Mouse (Mus musculus): ENCODE measurements around the gene Glis1. TPM values are rescaled to one million over a fixed set of nuclear protein-coding genes. Genes with fewer than 3 reads are reported as not detected.
A peak's percentile ranks its signal among the peaks of the same experiment; 100 is the strongest.

Glis1 gene
- polyA plus RNA-seq, 1 experiment = 0.46 TPM

GRCm38 (mm10) chr4:107602787-107603186, 168.4 kb downstream of the Glis1 start:
- DNase-seq = peak; percentile 30 to 32
- no peaks in the 10 kb centered on the region for H3K4me1 ChIP-seq (ENCODE audit: control insufficient read depth, insufficient read depth, low read length)
- TF ChIP-seq CTCF (IDR thresholded peaks at IDR 0.05; ENCODE audit: borderline replicate concordance, insufficient read depth, low read depth, low read length) (peak; percentile 31; the same call in 1 of the 2 replicates), POLR2A (IDR thresholded peaks at IDR 0.05; ENCODE audit: borderline replicate concordance, insufficient read depth, low read length) (no peak)
- H3K27me3 ChIP-seq (ENCODE audit: control insufficient read depth, insufficient read depth, low read length) = no peaks in the 10 kb centered on the region
- no peak overlapping the region for H3K4me3 ChIP-seq (replicated peaks; ENCODE audit: insufficient read depth, low read depth, low read length)
- no peak overlapping the region for H3K27ac ChIP-seq (ENCODE audit: insufficient read depth, low read length)
- 68% methylated on average over 14 of the region's 14 CpGs for WGBS

GRCm38 (mm10) chr4:107603208-107603607, 168.8 kb downstream of the Glis1 start:
- Histone ChIP-seq H3K27ac (ENCODE audit: insufficient read depth, low read length) (no peak overlapping the region), H3K27me3 (ENCODE audit: control insufficient read depth, insufficient read depth, low read length) (no peaks in the 10 kb centered on the region), H3K4me3 (replicated peaks; ENCODE audit: insufficient read depth, low read depth, low read length) (no peak overlapping the region), H3K4me1 (ENCODE audit: control insufficient read depth, insufficient read depth, low read length) (no peaks in the 10 kb centered on the region)
- 43% methylated on average over 7 of the region's 7 CpGs for WGBS
- no peak for DNase-seq
- TF ChIP-seq POLR2A (IDR thresholded peaks at IDR 0.05; ENCODE audit: borderline replicate concordance, insufficient read depth, low read length) (no peak), CTCF (IDR thresholded peaks at IDR 0.05; ENCODE audit: borderline replicate concordance, insufficient read depth, low read depth, low read length) (no peak)

GRCm38 (mm10) chr4:107605964-107606602, 171.7 kb downstream of the Glis1 start:
- Histone ChIP-seq H3K4me3 (replicated peaks; ENCODE audit: insufficient read depth, low read depth, low read length) (no peak overlapping the region), H3K4me1 (ENCODE audit: control insufficient read depth, insufficient read depth, low read length) (no peaks in the 10 kb centered on the region), H3K27ac (ENCODE audit: insufficient read depth, low read length) (no peak overlapping the region), H3K27me3 (ENCODE audit: control insufficient read depth, insufficient read depth, low read length) (no peaks in the 10 kb centered on the region)
- no peak for TF ChIP-seq POLR2A (IDR thresholded peaks at IDR 0.05; ENCODE audit: borderline replicate concordance, insufficient read depth, low read length)
- no peak for TF ChIP-seq CTCF (IDR thresholded peaks at IDR 0.05; ENCODE audit: borderline replicate concordance, insufficient read depth, low read depth, low read length)
- DNase-seq = no peak
- 83% methylated on average over 17 of the region's 17 CpGs for WGBS

- TF ChIP-seq POLR2A (IDR thresholded peaks at IDR 0.05; ENCODE audit: borderline replicate concordance, insufficient read depth, low read length) (no peak), CTCF (IDR thresholded peaks at IDR 0.05; ENCODE audit: borderline replicate concordance, insufficient read depth, low read depth, low read length) (no peak)
- H3K4me1 ChIP-seq (ENCODE audit: control insufficient read depth, insufficient read depth, low read length) = no peaks in the 10 kb centered on the region
- 85% methylated on average over 8 of the region's 8 CpGs for WGBS
- H3K27me3 ChIP-seq (ENCODE audit: control insufficient read depth, insufficient read depth, low read length) = no peaks in the 10 kb centered on the region
- no peak for DNase-seq
- no peak overlapping the region for H3K27ac ChIP-seq (ENCODE audit: insufficient read depth, low read length)
- H3K4me3 ChIP-seq (replicated peaks; ENCODE audit: insufficient read depth, low read depth, low read length) = no peak overlapping the region
Measured at GRCm38 (mm10) chr4:107609775-107610174, 175.4 kb downstream of the Glis1 start.

- 83% methylated on average over 9 of the region's 9 CpGs for WGBS
- Histone ChIP-seq H3K27me3 (ENCODE audit: control insufficient read depth, insufficient read depth, low read length) (no peaks in the 10 kb centered on the region), H3K4me3 (replicated peaks; ENCODE audit: insufficient read depth, low read depth, low read length) (no peak overlapping the region), H3K4me1 (ENCODE audit: control insufficient read depth, insufficient read depth, low read length) (no peaks in the 10 kb centered on the region), H3K27ac (ENCODE audit: insufficient read depth, low read length) (no peak overlapping the region)
- TF ChIP-seq CTCF (IDR thresholded peaks at IDR 0.05; ENCODE audit: borderline replicate concordance, insufficient read depth, low read depth, low read length) (no peak), POLR2A (IDR thresholded peaks at IDR 0.05; ENCODE audit: borderline replicate concordance, insufficient read depth, low read length) (no peak)
- no peak for DNase-seq
Measured at GRCm38 (mm10) chr4:107611888-107612650, 177.7 kb downstream of the Glis1 start.

GRCm38 (mm10) chr4:107617596-107618230, 183.3 kb downstream of the Glis1 start:
- WGBS = 79% methylated on average over 6 of the region's 6 CpGs
- Histone ChIP-seq H3K27me3 (ENCODE audit: control insufficient read depth, insufficient read depth, low read length) (no peaks in the 10 kb centered on the region), H3K27ac (ENCODE audit: insufficient read depth, low read length) (no peak overlapping the region), H3K4me1 (ENCODE audit: control insufficient read depth, insufficient read depth, low read length) (no peaks in the 10 kb centered on the region), H3K4me3 (replicated peaks; ENCODE audit: insufficient read depth, low read depth, low read length) (no peak overlapping the region)
- TF ChIP-seq POLR2A (IDR thresholded peaks at IDR 0.05; ENCODE audit: borderline replicate concordance, insufficient read depth, low read length) (no peak), CTCF (IDR thresholded peaks at IDR 0.05; ENCODE audit: borderline replicate concordance, insufficient read depth, low read depth, low read length) (no peak)
- no peak for DNase-seq

GRCm38 (mm10) chr4:107619487-107619886, 185.1 kb downstream of the Glis1 start:
- Histone ChIP-seq H3K27me3 (ENCODE audit: control insufficient read depth, insufficient read depth, low read length) (no peaks in the 10 kb centered on the region), H3K27ac (ENCODE audit: insufficient read depth, low read length) (no peak overlapping the region), H3K4me3 (replicated peaks; ENCODE audit: insufficient read depth, low read depth, low read length) (no peak overlapping the region), H3K4me1 (ENCODE audit: control insufficient read depth, insufficient read depth, low read length) (peaks cover 3% of the 10 kb centered on the region; the same call in 1 of the 2 replicates)
- WGBS = 62% methylated on average over 7 of the region's 7 CpGs
- no peak for DNase-seq
- TF ChIP-seq CTCF (IDR thresholded peaks at IDR 0.05; ENCODE audit: borderline replicate concordance, insufficient read depth, low read depth, low read length) (no peak), POLR2A (IDR thresholded peaks at IDR 0.05; ENCODE audit: borderline replicate concordance, insufficient read depth, low read length) (no peak)
